Mouse (Mus musculus): ENCODE data around the gene Olfml2a.
"Not testable (repeated sequence)": the region's sequence is repeated elsewhere in the genome, so short reads cannot be mapped to it uniquely, and the experiment has no call there.

Gene Olfml2a

DNA sequence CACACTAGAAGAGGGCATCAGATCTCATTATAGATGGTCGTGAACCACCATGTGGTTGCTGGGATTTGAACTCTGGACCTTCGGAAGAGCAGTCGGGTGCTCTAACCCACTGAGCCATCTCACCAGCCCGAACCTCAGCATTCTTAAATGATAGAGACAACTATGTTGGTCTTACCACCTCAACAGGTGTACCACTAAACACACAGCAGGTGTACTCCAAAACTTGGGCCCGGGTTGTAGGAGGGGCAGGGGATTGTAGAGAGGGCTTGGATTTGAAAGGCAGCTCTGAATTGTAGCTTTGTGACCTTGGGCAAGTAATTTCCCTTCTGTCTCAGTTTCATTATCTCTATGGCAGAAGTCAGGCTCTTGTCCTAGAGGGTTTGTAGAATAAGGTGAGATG lies 78.4 kb downstream of the Olfml2a start:
- DNase-seq (ENCODE audit: extremely low read depth, low read depth): not testable (repeated sequence)

DNA sequence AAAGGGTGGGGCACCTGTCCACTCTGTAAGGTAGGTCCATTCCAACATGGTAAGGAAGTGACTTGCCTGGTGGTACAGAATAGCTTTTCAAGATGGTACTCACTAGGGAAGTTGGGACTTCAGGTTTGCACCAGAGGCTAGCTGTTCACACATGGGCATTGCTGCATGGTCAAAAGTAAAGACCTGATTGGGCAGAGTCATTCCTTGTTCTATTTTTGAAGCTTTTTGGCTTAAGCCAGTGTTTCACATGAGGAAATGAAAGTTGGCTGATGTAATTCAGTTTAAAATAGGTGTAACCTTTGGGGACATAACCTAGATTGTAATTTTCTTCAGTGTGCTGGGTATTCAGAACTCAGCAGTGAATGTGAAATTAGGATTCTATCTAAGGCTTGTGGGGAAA lies 79.5 kb downstream of the Olfml2a start:
- DNase-seq (ENCODE audit: extremely low read depth, low read depth): no peak

DNA sequence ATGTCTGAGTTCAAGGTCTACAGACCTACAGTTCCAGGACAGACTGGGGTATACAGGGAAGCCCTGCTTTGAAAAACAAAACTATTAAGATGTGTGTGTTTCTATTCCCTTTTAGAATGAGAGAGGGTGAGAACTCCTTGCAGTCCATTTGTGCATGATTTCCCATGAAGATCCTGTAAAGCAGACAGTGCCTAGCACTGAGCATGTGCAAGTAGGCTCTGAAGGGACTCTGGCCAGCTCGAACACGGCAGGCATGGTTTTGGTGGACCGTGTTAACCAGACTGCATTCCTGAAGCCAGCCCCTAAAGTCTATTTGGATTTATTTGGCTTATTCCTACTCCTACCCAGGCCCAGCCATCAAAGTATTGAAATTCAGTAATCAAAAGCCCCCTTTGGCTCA lies 80.2 kb downstream of the Olfml2a start:
- DNase-seq (ENCODE audit: extremely low read depth, low read depth): no peak

DNA sequence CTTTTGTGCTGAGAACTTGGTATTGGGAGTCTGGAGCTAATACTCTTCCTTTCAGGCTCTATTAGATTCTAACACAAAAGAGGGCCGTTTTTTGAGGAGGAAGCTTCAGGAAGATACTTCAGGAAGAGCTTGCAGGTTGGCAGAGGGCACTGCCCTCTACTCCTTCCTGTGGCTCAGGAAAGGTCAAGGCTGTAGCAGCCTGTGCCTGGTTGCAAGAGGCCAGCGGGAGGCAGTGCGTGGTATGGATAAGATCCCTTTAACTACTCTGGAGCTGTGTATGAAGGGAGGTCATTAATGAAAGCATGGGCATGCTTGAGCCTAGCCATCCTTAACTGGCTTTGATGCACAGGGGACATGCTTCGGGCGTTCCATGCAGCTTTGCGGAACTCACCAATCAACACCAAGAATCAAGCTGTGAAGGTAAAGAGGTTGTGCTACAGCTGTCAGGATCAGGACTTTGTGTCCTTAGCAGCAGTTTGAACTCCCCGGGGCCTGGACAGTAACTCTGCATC lies 81.0 kb downstream of the Olfml2a start:
- DNase-seq (ENCODE audit: extremely low read depth, low read depth): no peak

Data from MEL-GATA-1-ER (cell line).